Mouse (Mus musculus): ENCODE results near the gene Dnah2.

Dnah2 gene

GRCm38 (mm10) chr11:69471491-69471890 is 77.4 kb downstream of the Dnah2 start:
- DNase-seq (ENCODE audit: low read depth, low spot score) = peak; percentile 63

- DNase-seq (ENCODE audit: low read depth, low spot score) = no peak
Measured at GRCm38 (mm10) chr11:69469301-69469700, 79.6 kb downstream of the Dnah2 start.

GRCm38 (mm10) chr11:69463996-69464395 is 84.9 kb downstream of the Dnah2 start:
- peak; percentile 80 for DNase-seq (ENCODE audit: low read depth, low spot score)

- DNase-seq (ENCODE audit: low read depth, low spot score) = no peak
Measured at GRCm38 (mm10) chr11:69461568-69461967, 87.3 kb downstream of the Dnah2 start.

- no peak for DNase-seq (ENCODE audit: low read depth, low spot score)
Measured at GRCm38 (mm10) chr11:69459883-69460282, 89.0 kb downstream of the Dnah2 start.

- DNase-seq (ENCODE audit: low read depth, low spot score) = peak; percentile 19
Measured at GRCm38 (mm10) chr11:69457006-69457579, 91.8 kb downstream of the Dnah2 start.

- peak; percentile 35 for DNase-seq (ENCODE audit: low read depth, low spot score)
Measured at GRCm38 (mm10) chr11:69452114-69452867, 96.6 kb downstream of the Dnah2 start.

GRCm38 (mm10) chr11:69447299-69447698 is 101.6 kb downstream of the Dnah2 start:
- DNase-seq (ENCODE audit: low read depth, low spot score) = no peak

GRCm38 (mm10) chr11:69443328-69443727 is 105.6 kb downstream of the Dnah2 start:
- DNase-seq (ENCODE audit: low read depth, low spot score) = peak; percentile 16

GRCm38 (mm10) chr11:69437291-69437690 is 111.6 kb downstream of the Dnah2 start:
- DNase-seq (ENCODE audit: low read depth, low spot score) = no peak

- DNase-seq (ENCODE audit: low read depth, low spot score) = no peak
Measured at GRCm38 (mm10) chr11:69433189-69433588, 115.7 kb downstream of the Dnah2 start.

GRCm38 (mm10) chr11:69432640-69432982 is 116.3 kb downstream of the Dnah2 start:
- DNase-seq (ENCODE audit: low read depth, low spot score) = no peak

- DNase-seq (ENCODE audit: low read depth, low spot score) = peak; percentile 95
Measured at GRCm38 (mm10) chr11:69431829-69432639, 116.9 kb downstream of the Dnah2 start.

GRCm38 (mm10) chr11:69430631-69431030 is 118.3 kb downstream of the Dnah2 start:
- DNase-seq (ENCODE audit: low read depth, low spot score) = no peak

- DNase-seq (ENCODE audit: low read depth, low spot score) = peak; percentile 27
Measured at GRCm38 (mm10) chr11:69429313-69429712, 119.6 kb downstream of the Dnah2 start.

GRCm38 (mm10) chr11:69428751-69429150 is 120.2 kb downstream of the Dnah2 start:
- DNase-seq (ENCODE audit: low read depth, low spot score) = peak; percentile 28

- no peak for DNase-seq (ENCODE audit: low read depth, low spot score)
Measured at GRCm38 (mm10) chr11:69426246-69426645, 122.7 kb downstream of the Dnah2 start.

GRCm38 (mm10) chr11:69423885-69424284 is 125.0 kb downstream of the Dnah2 start:
- no peak for DNase-seq (ENCODE audit: low read depth, low spot score)

- no peak for DNase-seq (ENCODE audit: low read depth, low spot score)
Measured at GRCm38 (mm10) chr11:69422842-69423241, 126.1 kb downstream of the Dnah2 start.

- DNase-seq (ENCODE audit: low read depth, low spot score) = no peak
Measured at GRCm38 (mm10) chr11:69421131-69421977, 127.6 kb downstream of the Dnah2 start.

GRCm38 (mm10) chr11:69420554-69421000 is 128.3 kb downstream of the Dnah2 start:
- no peak for DNase-seq (ENCODE audit: low read depth, low spot score)

Data from brain, adult 2 months (tissue).